Mouse (Mus musculus) cerebellum, adult 8-10 months (tissue): ENCODE measurements at regions not wholly inside any gene's neighbourhood (a gene's known extent, or its start where the extent isn't known, plus 50 kb on each side); places are given as distances from the start of the nearest gene placed in this dataset.

Source experiments
- DNase-seq: peaks from one replicate; pipeline ENCODE4 v3.0.0; 2022

DNA sequence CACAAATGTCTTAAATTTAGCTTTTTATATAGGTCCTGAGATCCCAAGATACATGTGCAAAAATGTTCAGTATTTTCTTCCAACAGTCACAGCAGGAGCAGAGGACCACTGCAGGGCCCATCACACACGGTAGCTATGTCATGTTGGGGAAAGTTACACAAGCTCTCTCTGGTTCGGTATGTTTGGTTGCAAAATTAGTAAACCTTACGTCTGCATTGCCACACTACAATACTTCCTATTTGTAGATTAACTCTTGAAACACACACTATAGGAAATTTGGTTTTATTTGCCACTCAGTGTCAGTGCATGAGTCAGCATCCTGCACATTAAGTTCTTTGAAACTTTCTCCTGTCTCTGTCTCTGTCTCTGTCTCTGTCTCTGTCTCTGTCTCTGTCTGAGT lies 82.0 kb downstream of the Cth start:
- DNase-seq = no peak

DNA sequence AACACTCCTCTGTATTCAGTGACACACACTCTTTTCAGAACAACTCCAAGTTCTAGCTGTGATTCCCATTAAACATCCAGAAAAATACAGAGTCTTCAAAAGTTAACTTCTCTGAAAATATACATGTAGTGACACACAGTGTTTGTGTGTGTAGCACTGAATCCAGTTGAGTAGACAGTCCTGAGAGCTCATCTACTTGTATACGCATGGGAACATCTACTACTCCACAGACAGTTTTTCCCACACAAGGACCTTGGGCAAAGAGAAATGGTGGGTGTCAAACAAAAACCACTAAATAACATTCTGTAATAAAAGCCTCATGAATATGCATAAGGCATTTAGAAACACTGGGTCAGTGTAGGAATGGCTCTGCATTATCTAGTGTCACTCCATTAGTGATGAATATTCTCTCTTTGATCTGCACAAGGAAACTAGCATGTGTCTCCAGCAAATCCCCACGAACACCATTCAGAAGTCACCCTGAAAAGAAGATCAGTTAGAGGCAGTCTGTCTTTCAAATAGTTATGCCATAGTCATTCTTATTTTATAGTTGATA lies 83.6 kb downstream of the Cth start:
- DNase-seq = no peak

DNA sequence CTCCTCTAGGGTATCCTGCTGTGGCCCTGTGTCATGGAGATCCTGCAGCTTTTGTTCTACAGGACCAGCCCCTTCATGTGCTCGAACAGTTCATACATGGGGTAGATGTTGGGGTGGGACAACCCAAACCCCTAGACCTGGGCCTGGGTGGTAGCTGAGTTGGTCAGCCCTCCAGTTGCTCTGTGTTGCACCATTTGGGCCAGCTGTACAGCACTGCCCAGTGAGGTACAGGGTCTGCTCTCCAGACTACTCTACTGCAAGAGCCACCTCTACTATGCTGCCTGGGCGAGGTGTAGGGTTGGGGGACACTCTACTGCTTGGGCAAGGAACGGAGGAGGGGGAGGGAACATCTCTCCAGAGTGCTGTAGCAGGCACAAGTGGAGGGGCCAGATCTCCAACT lies 120.6 kb downstream of the Cth start:
- no peak for DNase-seq

DNA sequence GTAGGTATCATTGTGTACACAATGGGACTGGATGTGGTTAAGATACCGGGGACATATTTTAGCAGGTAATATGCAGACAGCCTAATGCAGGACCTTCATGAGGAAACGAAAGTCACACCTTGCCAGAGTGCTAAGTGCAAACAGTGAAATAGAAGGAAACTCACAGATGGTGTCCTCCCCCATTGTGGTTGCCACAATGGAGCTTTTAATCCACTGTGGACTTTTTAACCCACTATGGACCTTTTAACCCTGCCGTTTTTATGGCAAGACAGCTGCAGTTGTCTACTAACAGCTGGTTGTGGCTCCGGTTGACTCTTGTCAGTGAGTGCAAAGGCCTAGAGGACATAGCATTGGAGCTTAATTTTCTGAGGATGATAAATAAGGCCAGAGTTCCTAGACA lies 121.5 kb downstream of the Cth start:
- no peak for DNase-seq

DNA sequence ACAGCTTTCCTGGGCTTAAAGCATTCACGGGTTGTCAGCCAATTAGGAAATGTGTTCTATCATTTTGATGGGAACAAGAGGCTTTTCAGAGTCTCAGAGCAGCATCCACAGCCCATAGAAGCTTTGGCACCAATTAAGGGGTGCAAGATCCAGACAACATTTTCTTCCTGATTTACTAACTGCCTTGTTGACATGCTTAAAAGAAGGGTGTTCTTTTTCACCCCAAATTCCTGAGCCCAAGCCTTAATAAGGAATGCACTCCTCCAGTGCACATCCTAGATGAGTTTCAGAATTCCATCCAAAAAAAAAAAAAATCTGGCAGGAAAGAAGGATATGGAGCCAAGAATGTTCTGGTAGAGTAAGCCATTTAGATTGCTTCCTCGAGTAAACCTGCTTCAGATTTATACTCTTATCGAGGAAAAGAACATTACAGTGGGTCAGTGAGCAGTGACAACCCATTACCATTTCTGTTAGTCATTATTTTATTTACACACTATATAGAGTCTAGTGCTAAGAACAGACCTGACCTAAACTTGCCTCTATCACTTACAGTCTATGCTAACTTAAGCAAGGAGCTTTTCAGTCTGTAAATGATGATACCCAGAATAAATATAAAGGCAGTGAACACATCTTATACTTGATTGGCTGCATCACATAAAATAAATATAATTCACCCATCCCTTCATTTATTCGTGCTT lies 137.2 kb downstream of the Cth start:
- no peak for DNase-seq

DNA sequence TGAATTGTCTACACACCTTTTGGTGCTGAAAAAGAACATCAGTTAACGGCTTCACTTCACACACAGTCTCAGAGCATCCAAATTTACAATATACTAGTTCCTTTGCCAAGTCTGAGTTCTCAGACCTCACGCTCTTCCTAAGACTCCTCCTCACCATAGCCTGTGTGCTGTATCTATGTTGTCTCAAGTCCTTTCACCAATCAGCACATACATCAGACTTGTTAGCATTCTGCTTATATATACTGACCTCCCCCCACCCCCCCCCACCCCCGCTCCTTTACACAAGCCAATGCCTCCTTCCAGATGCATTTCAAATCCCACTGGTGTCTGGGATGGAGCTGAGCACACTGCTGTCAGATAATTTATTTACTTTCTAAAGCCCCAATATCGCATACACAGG lies 143.8 kb downstream of the Cth start:
- DNase-seq = no peak

DNA sequence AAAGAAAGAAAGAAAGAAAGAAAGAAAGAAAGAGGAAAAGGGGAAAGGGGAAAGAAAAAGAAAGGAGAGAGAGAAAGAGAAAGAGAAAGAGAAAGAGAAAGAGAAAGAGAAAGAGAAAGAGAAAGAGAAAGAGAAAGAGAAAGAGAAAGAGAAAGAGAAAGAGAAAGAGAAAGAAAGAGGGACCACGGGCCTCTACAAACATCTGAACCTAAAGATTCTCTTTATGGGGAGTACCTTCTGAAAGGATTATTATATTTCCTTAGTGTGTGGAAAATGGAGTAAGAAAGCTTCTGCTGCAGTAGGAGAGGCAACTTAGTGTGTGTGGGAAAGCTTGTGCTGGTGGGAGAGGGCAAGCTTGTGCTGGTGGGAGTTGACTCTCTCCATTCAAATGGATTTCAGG lies 147.1 kb downstream of the Cth start:
- no peak for DNase-seq

DNA sequence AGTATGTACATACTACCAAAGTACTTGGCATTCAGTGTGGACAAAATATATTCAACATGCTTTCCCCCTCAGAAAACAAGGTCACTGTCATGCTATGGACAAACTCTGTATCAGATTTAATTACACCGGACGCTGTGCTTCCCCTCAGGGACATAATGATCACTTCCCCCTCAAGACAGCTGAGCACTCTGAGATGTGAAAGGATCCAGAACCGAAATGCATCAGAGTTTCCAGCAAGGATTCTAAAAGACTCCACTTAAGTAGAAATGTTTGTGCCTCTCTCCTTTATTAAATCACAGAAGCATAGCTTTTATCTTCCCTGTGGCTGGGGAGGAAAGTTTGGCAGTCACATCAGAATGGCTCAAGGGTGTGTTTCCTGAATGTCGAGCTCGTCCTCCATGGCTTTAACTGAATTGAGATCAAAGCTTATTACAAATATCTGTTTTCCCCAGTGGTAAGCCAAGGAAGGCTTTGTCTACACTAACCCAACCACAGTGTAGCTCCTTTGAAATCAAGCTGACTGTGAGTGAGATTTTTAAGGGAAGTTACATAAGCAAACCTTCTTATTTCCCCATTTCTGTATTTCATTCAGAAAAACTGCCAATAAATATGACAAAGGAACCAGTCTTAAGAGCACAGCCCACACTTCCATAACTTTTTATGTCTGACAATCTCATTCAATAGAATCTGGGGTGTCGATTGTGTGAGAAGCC lies 161.2 kb downstream of the Cth start:
- no peak for DNase-seq

DNA sequence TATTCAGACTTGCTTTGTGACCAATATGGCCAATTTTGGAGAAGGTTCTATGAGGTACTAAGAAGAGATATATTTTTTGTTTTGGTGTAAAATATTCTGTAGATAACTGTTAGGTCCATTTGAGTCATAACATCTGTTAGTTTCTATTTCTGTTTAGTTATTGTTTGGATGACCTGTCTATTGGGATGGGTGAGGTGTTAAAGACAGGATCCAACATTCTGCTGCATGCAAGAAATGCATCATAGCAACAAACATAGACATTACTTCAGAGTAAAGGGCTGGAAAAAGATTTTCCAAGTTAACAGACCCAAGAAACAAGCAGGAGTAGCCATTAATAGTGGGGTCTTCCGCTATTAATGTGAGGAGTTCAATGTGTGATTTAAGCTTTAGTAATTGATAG lies 165.0 kb downstream of the Cth start:
- DNase-seq = no peak

DNA sequence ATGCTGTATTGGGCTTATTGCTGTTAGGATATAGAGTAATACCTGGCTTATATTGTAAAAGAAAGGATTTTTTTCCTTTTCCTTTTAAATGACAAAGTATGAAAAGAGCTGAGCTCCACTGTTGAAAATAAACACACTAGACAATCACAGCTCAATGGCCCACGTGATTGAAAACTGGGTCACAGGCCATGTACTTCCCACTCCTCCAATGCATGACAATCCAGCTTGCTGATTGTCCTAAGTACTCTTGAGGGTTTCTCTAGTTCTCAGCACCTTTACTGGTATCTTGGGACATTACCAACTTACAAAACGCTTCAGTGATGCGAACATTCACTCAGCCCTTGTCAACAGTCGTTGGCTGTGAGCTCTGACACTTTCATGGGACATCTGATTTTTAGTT lies 170.1 kb downstream of the Cth start:
- no peak for DNase-seq

DNA sequence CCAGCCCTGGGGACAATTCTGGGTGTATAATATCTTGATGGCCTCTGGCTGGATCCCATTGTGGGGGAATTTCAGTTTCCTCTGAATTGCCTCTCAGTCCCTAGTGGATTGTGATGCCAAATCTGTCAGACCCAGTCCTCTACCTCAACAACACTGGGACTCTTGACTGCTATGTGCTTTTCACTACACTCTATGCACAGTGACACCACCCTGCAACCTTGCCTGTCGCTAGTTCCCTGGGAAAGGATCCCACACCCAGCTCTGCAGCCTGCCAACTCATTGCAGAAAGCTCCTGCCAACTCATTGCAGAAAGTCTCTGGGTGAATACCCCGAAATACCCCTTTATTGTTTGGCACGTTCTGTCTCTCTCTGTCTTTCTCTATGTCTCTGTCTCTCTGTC lies 174.6 kb downstream of the Cth start:
- no peak for DNase-seq

DNA sequence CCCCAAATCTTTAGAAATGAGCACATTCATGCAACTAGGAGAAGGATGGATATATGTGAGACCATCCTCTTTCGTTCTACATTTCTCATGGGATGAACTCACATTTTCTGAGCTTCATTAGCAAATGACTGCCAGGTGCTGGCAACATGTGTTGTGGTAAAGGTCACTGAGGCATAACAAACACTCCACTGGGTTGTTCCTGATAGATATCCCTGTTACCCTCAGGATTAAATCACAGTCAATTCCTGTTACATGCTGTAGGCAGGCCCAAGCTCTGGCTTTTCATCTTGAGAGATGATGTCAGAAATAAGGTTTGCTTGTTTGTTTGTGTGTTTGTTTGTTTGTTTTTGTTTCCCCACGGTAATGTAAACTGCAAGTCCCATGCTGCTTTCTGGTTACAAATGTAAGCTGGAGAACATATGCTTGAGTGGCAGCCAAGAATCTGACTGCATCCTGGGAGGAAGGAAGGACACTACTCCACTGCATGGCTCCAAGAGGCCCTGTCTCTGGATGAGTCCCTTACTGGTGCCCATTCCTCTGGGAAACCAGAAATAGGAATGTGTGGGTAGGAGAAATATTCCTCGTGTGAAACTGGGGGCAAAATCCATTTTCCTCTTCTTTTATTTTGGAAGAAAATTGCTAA lies 176.4 kb downstream of the Cth start:
- DNase-seq = no peak

DNA sequence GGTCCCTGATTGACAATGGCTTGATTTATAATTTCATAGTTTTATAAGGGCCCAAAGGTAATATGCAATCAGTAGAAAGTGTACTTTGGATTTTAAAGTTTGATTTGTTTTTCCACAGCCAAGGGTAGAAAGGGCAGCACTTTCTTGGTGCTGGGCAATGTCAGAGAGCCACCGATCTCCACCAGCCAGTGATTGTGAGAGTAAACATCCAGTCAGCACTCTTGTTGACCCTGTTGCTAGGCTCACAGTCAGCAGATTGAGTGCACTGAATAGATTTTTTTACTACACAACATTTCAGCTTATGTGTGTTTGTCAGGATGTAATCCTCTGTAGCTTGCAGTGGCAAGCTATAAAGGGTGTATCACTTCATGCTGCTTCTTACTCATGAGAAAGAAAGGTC lies 176.3 kb downstream of the Ptger3 start:
- no peak for DNase-seq

DNA sequence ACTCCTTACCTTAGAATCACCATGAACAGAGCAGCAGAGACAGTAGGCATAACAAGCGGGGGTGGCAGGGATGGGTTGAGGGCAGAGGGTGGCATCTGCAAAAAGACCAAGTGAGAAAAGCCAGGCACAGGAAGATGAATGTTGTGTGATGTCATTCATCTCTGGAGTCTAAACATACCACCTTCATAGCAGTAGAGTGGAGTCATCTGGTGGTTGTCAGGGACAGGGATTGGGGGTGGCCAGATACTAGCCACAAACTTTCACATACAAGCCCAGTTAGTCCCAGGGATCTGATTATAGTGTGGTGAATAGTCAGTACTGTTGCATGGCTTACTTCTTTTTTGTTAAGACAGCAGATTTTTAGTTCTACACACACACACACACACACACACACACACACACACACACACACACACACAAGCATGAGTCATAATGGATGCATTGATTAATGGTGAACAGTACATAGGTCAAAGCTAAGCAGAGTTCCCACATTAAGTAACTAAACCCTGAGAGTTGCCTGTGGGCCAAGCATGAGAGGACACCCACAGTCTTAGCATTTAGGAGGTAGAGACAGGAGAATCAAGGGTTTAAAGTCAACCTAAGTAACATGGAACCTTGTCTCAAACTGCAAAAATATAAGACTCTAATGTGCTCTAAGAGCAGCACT lies 173.1 kb downstream of the Ptger3 start:
- DNase-seq = no peak

DNA sequence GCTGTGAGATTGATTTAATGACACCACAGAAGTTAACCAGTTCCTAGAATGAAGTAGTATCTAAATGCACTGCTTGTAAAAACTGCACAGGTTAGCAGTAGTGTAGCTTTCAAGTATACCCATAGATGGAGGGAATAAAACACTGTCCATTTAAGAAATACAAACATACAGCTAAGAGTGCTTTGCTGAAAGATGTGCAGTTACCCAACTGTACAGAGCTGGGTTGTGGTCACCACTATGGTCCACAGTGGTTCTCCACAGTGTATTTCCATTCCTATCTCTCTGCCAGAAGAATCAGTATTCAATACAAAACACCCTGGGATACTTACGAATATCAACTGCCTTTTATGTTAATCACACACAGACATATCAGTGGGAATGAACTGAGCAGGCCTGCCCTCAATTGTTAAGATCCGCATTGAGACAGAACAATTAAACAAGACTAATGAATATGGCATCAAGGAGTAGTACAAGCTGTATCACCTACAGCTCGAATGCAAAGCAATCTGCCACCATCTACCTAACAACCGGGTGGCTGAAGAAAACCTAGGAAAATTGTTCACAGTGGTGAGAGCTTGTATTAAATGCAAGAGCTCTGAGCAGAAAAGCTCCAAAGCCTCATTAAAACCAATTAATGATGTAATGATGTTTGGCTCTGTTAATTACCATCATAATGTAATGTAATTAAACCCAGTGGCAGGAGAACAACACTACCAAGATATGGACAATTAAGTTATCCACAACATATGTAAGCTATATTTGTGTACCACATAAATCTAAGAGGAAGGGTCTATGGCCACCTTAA lies 165.6 kb downstream of the Ptger3 start:
- DNase-seq = no peak

DNA sequence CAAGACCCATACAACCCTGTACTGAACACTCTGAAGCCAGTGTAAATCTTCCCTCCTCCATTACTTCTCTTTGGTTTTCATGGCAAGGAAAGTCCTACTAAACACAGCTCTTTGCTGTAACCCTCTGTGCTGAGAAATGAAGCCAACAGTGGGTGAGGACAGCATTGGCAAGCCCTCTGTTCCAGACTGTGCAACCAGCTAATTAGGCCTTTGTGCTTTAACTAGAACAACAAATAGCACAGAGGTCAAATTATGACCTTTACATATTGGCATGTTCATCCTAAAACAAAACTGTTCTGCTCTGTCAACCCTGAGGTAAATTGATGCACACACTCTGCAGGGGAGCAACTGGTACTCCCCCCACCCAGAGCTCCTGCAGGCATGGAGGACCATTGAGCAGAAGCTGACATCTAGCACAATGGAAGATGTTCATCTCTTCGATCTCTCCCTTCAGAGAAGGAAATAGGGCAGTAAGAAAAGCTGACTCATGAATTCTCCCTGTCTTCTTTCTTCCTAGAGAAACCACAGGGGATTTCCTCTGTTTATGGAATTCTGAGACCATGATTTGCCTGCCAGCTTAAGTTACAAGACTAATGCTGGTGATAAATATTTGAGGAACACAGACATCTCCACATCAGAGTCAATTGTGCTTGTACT lies 163.1 kb downstream of the Ptger3 start:
- DNase-seq = no peak

DNA sequence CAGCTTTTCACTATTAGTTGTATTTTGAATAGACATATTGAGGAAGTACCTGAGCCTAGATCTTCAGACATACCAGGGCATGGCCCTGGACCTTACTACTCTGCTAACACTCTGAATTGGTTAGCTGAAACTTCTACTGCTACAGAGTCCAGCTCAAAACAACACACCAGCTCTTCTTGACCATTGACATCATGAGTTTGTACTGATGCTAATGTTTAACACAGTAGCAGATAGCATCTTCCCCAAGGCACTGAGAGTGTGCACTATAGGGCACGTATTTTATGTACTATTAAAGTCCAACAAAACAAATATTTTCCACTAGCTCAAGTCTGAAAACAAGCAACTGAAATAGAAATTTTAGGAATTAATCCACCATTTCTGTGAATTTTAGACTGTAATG lies 157.8 kb downstream of the Ptger3 start:
- DNase-seq = no peak

DNA sequence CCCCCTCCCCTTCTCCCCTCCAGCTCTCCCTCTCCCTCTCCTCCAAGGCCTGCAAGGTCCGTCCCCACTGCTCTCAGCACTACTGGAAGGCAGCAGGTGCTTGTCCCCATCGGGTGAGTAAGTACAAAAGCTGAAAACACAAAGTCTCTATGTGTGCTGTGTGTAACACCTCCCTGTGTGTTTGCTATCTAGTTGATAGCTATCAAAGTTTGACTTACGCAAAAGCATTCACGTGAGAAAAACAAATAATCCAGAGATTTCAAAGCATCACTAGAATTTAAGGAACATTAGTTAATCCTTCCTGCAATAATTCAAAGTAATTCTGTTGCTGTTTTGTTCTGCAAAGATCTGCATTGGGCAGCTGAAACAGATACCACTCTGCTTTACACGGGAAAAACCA lies 156.5 kb downstream of the Ptger3 start:
- DNase-seq = no peak

DNA sequence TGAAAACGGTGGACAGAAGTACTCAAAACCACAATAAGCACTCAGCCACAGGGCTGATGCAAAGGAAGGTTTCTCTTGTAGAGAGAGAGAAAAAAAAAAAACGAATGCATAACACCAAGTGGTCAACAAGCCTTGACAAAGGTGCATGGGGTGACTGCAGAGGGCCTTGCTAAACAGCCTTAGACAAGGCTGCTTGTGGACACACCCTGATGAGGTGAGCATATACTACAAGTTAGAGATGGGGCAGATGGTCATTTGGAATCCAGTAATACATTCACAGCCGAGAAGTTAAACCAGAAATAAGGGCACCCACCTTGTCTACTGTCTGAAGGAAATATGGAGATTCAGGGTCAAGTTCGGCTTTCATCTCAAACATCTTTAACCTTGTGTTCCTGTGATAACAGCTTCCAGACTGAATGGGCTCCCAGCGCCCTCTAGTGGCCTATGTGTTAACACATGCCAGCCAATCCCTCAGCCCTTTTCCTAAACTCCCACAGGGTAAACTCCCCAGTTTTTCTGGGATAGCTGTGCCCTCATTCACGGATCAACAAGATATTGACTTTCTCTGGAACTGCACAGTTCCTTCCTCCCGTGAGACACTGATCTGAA lies 150.7 kb downstream of the Ptger3 start:
- DNase-seq = peak; percentile 54

DNA sequence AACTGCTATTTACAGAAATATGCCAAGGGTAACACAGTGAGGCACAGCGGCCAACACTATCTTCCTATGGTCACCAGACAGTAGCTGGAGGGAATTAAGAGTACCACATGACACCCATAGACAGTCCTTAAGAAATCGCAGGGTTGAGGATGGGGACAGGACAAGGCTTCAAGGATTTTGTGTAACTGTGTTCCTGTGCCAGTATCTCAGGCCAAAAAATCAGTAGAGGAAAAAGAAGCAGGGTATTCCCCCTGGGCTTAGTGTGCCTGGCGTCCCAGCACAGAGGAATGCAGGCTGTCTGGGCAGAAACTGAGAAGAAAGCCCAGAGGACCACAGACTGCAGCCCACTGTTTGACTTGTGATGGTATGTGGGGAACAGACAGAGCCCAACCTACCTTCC lies 147.3 kb downstream of the Ptger3 start:
- no peak for DNase-seq

DNA sequence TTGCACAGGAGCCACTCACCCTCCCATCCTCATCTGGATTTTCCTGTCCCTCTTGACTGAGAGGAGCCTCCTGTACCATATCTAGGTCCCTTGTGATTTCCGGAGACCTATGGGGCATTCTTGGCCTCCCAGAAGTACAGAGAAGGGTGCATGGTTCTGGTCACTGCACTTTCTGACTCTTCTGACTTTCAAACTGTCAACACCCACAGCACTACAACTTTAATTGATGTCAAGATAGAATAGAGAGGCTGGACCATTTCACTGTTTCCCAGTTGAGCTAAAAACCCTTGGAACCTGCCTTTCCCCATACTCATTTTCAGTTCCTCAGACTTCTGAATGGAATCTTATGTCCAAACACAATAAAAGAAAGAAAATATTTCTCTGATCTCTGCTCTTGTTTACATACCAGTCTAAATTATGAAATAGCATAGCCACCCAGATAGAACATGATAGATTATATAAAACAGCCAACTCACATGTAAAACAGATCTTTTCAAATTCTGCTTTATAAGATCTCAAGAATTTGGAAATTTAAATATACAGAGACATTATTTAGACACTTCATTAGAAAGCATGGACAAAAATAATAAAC lies 144.2 kb downstream of the Ptger3 start:
- DNase-seq = no peak
